Mouse (Mus musculus): ENCODE measurements around the gene Capzb. TPM values are rescaled to one million over a fixed set of nuclear protein-coding genes. Genes with fewer than 3 reads are reported as not detected.

The Capzb gene
- polyA plus RNA-seq, 2 experiments, result 198 to 284 TPM

- H3K9me3 ChIP-seq (ENCODE audit: control insufficient read depth, low read length), result no peaks in the 10 kb centered on the region
- no peak overlapping the region for H3K4me3 ChIP-seq (replicated peaks; ENCODE audit: low read length)
- H3K27ac ChIP-seq (replicated peaks; ENCODE audit: low read depth, low read length), result no peak overlapping the region
- H3K4me2 ChIP-seq (replicated peaks; ENCODE audit: low read depth, low read length, severe bottlenecking), result no peak overlapping the region
- no peak for TF ChIP-seq POLR2A (IDR thresholded peaks at IDR 0.05; ENCODE audit: borderline replicate concordance, extremely low read depth, insufficient read depth, insufficient read length)
- DNase-seq (ENCODE audit: low spot score) (no peak), ATAC-seq (ENCODE audit: low FRiP score, low read depth) (no peak)
- no peaks in the 10 kb centered on the region for H3K27me3 ChIP-seq (ENCODE audit: control insufficient read depth, insufficient read depth, low read length)
- H3K9ac ChIP-seq (ENCODE audit: low read depth, low read length, severe bottlenecking), result no peak overlapping the region
- 58% methylated on average over 6 of the region's 6 CpGs for WGBS
- peaks cover 25% of the 10 kb centered on the region for H3K4me1 ChIP-seq (ENCODE audit: control insufficient read depth, insufficient read depth, low read length)
- peaks cover 12% of the 10 kb centered on the region for H3K36me3 ChIP-seq (ENCODE audit: control insufficient read depth, insufficient read depth, low read length)
Observed at GRCm38 (mm10) chr4:139232479-139233145, 39.9 kb downstream of the Capzb start.

- H3K4me3 ChIP-seq (replicated peaks; ENCODE audit: low read length), result no peak overlapping the region
- H3K9me3 ChIP-seq (ENCODE audit: control insufficient read depth, low read length), result no peaks in the 10 kb centered on the region
- DNase-seq (ENCODE audit: low spot score) (no peak), ATAC-seq (ENCODE audit: low FRiP score, low read depth) (no peak)
- H3K27me3 ChIP-seq (ENCODE audit: control insufficient read depth, insufficient read depth, low read length), result no peaks in the 10 kb centered on the region
- H3K27ac ChIP-seq (replicated peaks; ENCODE audit: low read depth, low read length), result no peak overlapping the region
- peaks cover 12% of the 10 kb centered on the region for H3K36me3 ChIP-seq (ENCODE audit: control insufficient read depth, insufficient read depth, low read length)
- peaks cover 27% of the 10 kb centered on the region for H3K4me1 ChIP-seq (ENCODE audit: control insufficient read depth, insufficient read depth, low read length)
- WGBS, result 85% methylated on average over 7 of the region's 7 CpGs
- TF ChIP-seq POLR2A (IDR thresholded peaks at IDR 0.05; ENCODE audit: borderline replicate concordance, extremely low read depth, insufficient read depth, insufficient read length), result no peak
- H3K9ac ChIP-seq (ENCODE audit: low read depth, low read length, severe bottlenecking), result no peak overlapping the region
- H3K4me2 ChIP-seq (replicated peaks; ENCODE audit: low read depth, low read length, severe bottlenecking), result no peak overlapping the region
Observed at GRCm38 (mm10) chr4:139233146-139233495, 40.4 kb downstream of the Capzb start.

- Histone ChIP-seq H3K9me3 (ENCODE audit: control insufficient read depth, low read length) (no peaks in the 10 kb centered on the region), H3K27ac (replicated peaks; ENCODE audit: low read depth, low read length) (no peak overlapping the region), H3K4me1 (ENCODE audit: control insufficient read depth, insufficient read depth, low read length) (peaks cover 34% of the 10 kb centered on the region), H3K9ac (ENCODE audit: low read depth, low read length, severe bottlenecking) (no peak overlapping the region), H3K36me3 (ENCODE audit: control insufficient read depth, insufficient read depth, low read length) (peaks cover 16% of the 10 kb centered on the region), H3K27me3 (ENCODE audit: control insufficient read depth, insufficient read depth, low read length) (no peaks in the 10 kb centered on the region), H3K4me2 (replicated peaks; ENCODE audit: low read depth, low read length, severe bottlenecking) (no peak overlapping the region), H3K4me3 (replicated peaks; ENCODE audit: low read length) (no peak overlapping the region)
- ATAC-seq (ENCODE audit: low FRiP score, low read depth) (no peak), DNase-seq (ENCODE audit: low spot score) (no peak)
- TF ChIP-seq POLR2A (IDR thresholded peaks at IDR 0.05; ENCODE audit: borderline replicate concordance, extremely low read depth, insufficient read depth, insufficient read length), result no peak
- 87% methylated on average over 4 of the region's 4 CpGs for WGBS
Observed at GRCm38 (mm10) chr4:139233755-139234254, 41.1 kb downstream of the Capzb start.

- no peak for ATAC-seq (ENCODE audit: low FRiP score, low read depth)
Observed at GRCm38 (mm10) chr4:139234261-139234660, 41.6 kb downstream of the Capzb start.

GRCm38 (mm10) chr4:139235556-139235955, 42.9 kb downstream of the Capzb start:
- TF ChIP-seq POLR2A (IDR thresholded peaks at IDR 0.05; ENCODE audit: borderline replicate concordance, extremely low read depth, insufficient read depth, insufficient read length), result no peak
- H3K36me3 ChIP-seq (ENCODE audit: control insufficient read depth, insufficient read depth, low read length), result peaks cover 34% of the 10 kb centered on the region
- no peak overlapping the region for H3K9ac ChIP-seq (ENCODE audit: low read depth, low read length, severe bottlenecking)
- H3K9me3 ChIP-seq (ENCODE audit: control insufficient read depth, low read length), result no peaks in the 10 kb centered on the region
- H3K4me3 ChIP-seq (replicated peaks; ENCODE audit: low read length), result no peak overlapping the region
- H3K4me2 ChIP-seq (replicated peaks; ENCODE audit: low read depth, low read length, severe bottlenecking), result no peak overlapping the region
- DNase-seq (ENCODE audit: low spot score) (no peak), ATAC-seq (ENCODE audit: low FRiP score, low read depth) (no peak)
- no peak overlapping the region for H3K27ac ChIP-seq (replicated peaks; ENCODE audit: low read depth, low read length)
- H3K27me3 ChIP-seq (ENCODE audit: control insufficient read depth, insufficient read depth, low read length), result no peaks in the 10 kb centered on the region
- 50% methylated on average over 7 of the region's 7 CpGs for WGBS
- peaks cover 40% of the 10 kb centered on the region for H3K4me1 ChIP-seq (ENCODE audit: control insufficient read depth, insufficient read depth, low read length)

More at GRCm38 (mm10) chr4:139234261-139234660, 41.6 kb downstream of the Capzb start:
- DNase-seq (ENCODE audit: low spot score), result no peak
- Histone ChIP-seq H3K36me3 (ENCODE audit: control insufficient read depth, insufficient read depth, low read length) (peaks cover 21% of the 10 kb centered on the region), H3K9me3 (ENCODE audit: control insufficient read depth, low read length) (no peaks in the 10 kb centered on the region), H3K9ac (ENCODE audit: low read depth, low read length, severe bottlenecking) (no peak overlapping the region), H3K27ac (replicated peaks; ENCODE audit: low read depth, low read length) (no peak overlapping the region), H3K4me1 (ENCODE audit: control insufficient read depth, insufficient read depth, low read length) (peaks cover 38% of the 10 kb centered on the region), H3K27me3 (ENCODE audit: control insufficient read depth, insufficient read depth, low read length) (no peaks in the 10 kb centered on the region), H3K4me3 (replicated peaks; ENCODE audit: low read length) (no peak overlapping the region), H3K4me2 (replicated peaks; ENCODE audit: low read depth, low read length, severe bottlenecking) (no peak overlapping the region)
- TF ChIP-seq POLR2A (IDR thresholded peaks at IDR 0.05; ENCODE audit: borderline replicate concordance, extremely low read depth, insufficient read depth, insufficient read length), result no peak
- WGBS, result 91% methylated on average over 4 of the region's 4 CpGs

Measured in limb, embryonic 14.5 days (tissue).